Mouse (Mus musculus): ENCODE results near the gene Myzap. TPM values are rescaled to one million over a fixed set of nuclear protein-coding genes. Genes with fewer than 3 reads are reported as not detected.
"Not testable (repeated sequence)": the region's sequence is repeated elsewhere in the genome, so short reads cannot be mapped to it uniquely, and the experiment has no call there.

Myzap gene
- polyA plus RNA-seq, 1 experiment: 2.7 TPM

DNA sequence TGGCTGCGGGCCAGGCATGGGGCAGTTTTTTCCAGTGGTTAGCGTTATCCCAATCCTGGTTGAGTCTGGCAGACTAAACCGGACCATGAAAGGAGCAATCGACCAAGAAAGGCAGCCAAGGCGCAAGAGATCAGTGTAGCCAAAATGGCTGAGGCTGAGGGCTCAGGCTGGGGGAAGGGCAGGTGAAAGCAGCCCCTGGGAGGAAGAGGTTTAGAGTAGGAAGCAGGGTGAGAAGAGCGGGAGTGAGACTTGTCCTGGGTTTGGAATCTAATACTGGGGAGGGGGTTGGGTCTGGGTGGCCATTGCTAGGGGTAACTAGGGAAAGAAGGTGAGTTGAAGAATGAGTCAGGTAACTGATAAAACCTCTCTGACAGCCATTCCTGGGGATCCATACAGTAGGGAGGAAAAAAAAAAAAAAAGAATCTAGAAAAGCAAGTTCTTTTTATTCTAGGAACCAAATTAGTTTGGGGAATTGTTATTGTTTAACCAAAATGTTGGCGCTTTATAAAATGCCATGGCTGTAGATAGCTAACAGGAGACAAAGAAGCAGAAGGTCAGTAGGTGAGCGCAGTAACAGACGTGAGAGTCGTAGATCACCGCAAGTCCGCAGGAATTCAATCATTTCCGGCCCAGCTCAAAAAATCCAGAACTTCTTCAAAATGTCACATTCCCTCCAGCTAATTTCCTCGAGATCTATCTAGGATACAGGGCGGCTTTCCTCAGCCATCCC is 99.7 kb downstream of the Myzap start:
- Histone ChIP-seq H3K36me3 (ENCODE audit: control insufficient read depth, insufficient read depth, low read length, poor library complexity, severe bottlenecking) (no peaks in the 10 kb centered on the region), H3K27me3 (ENCODE audit: control insufficient read depth, insufficient read depth, low read length, poor library complexity, severe bottlenecking) (no peaks in the 10 kb centered on the region), H3K9me3 (replicated peaks; ENCODE audit: control insufficient read depth, insufficient read depth, low read length, poor library complexity, severe bottlenecking) (peaks cover 10% of the 10 kb centered on the region; the same call in 1 of the 2 replicates), H3K4me1 (ENCODE audit: control insufficient read depth, insufficient read depth, low read length) (peaks cover 5% of the 10 kb centered on the region), H3K9ac (ENCODE audit: low read depth, poor library complexity, severe bottlenecking) (peak overlapping the region; percentile 88), H3K4me3 (ENCODE audit: low read depth, low read length) (no peak overlapping the region), H3K27ac (ENCODE audit: insufficient read depth, low read length) (peak overlapping the region; percentile 61)
- TF ChIP-seq CTCF (IDR thresholded peaks at IDR 0.05; ENCODE audit: low read depth, low read length): no peak
- 0 out of 2 replicates have a peak, but pooled peaks have one; percentile 34 for TF ChIP-seq EP300 (IDR thresholded peaks at IDR 0.05; ENCODE audit: insufficient read depth, low read depth, low read length)

DNA sequence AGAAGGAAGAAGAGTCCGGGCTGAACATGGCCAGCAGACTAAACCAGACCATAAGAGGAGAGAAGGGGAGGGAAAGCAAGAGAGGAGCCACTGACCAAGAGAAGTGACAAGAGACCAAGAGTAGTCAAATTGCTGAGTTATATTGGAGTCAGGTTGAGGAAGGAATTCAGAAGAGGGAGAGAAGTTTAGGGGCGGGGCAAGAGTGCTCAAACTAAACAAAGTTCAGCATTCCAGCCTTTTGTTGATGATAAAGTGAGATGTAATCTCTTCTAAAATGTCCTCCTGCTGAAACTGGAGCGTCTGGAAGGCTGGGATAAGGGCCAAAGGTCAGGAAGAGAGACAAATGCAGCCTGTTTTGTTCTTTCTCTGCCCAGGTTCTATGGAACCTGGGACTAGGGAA is 102.1 kb downstream of the Myzap start:
- Histone ChIP-seq H3K27ac (ENCODE audit: insufficient read depth, low read length) (peak overlapping the region; percentile 92), H3K9me3 (replicated peaks; ENCODE audit: control insufficient read depth, insufficient read depth, low read length, poor library complexity, severe bottlenecking) (peaks cover 10% of the 10 kb centered on the region; the same call in 1 of the 2 replicates), H3K4me3 (ENCODE audit: low read depth, low read length) (no peak overlapping the region), H3K27me3 (ENCODE audit: control insufficient read depth, insufficient read depth, low read length, poor library complexity, severe bottlenecking) (no peaks in the 10 kb centered on the region), H3K9ac (ENCODE audit: low read depth, poor library complexity, severe bottlenecking) (peak overlapping the region; percentile 74), H3K4me1 (ENCODE audit: control insufficient read depth, insufficient read depth, low read length) (peaks cover 3% of the 10 kb centered on the region), H3K36me3 (ENCODE audit: control insufficient read depth, insufficient read depth, low read length, poor library complexity, severe bottlenecking) (no peaks in the 10 kb centered on the region)
- TF ChIP-seq POLR2A (IDR thresholded peaks at IDR 0.05; ENCODE audit: insufficient read depth, low read length) (no peak), EP300 (IDR thresholded peaks at IDR 0.05; ENCODE audit: insufficient read depth, low read depth, low read length) (no peak), CTCF (IDR thresholded peaks at IDR 0.05; ENCODE audit: low read depth, low read length) (no peak)

DNA sequence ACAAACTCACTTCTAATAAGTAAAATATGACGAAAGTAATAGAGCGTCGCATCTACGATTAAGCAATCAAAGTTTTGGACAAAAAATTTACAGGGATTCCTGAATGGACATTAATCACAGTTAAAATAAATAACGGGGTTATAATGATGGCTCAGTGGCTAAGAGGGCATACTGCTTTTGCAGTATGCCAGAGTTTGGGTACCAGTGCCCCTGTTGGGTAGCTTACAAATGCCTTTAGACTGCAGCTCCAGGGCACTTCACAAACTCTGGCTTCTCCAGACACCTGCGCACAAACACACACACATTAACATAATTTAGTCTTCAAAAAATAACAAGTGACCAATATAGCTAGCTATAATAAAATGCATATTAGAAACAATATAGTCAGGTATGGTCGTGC is 106.0 kb downstream of the Myzap start:
- no peaks in the 10 kb centered on the region for H3K4me1 ChIP-seq (ENCODE audit: control insufficient read depth, insufficient read depth, low read length)
- no peaks in the 10 kb centered on the region for H3K27me3 ChIP-seq (ENCODE audit: control insufficient read depth, insufficient read depth, low read length, poor library complexity, severe bottlenecking)
- H3K9me3 ChIP-seq (replicated peaks; ENCODE audit: control insufficient read depth, insufficient read depth, low read length, poor library complexity, severe bottlenecking): peaks cover 10% of the 10 kb centered on the region; the same call in 1 of the 2 replicates
- peaks cover 29% of the 10 kb centered on the region for H3K36me3 ChIP-seq (ENCODE audit: control insufficient read depth, insufficient read depth, low read length, poor library complexity, severe bottlenecking)
- no peak overlapping the region for H3K27ac ChIP-seq (ENCODE audit: insufficient read depth, low read length)
- H3K4me3 ChIP-seq (ENCODE audit: low read depth, low read length): no peak overlapping the region
- TF ChIP-seq CTCF (IDR thresholded peaks at IDR 0.05; ENCODE audit: low read depth, low read length) (no peak), EP300 (IDR thresholded peaks at IDR 0.05; ENCODE audit: insufficient read depth, low read depth, low read length) (no peak), POLR2A (IDR thresholded peaks at IDR 0.05; ENCODE audit: insufficient read depth, low read length) (no peak)
- peak overlapping the region; percentile 99; the same call in 1 of the 2 replicates for H3K9ac ChIP-seq (ENCODE audit: low read depth, poor library complexity, severe bottlenecking)

DNA sequence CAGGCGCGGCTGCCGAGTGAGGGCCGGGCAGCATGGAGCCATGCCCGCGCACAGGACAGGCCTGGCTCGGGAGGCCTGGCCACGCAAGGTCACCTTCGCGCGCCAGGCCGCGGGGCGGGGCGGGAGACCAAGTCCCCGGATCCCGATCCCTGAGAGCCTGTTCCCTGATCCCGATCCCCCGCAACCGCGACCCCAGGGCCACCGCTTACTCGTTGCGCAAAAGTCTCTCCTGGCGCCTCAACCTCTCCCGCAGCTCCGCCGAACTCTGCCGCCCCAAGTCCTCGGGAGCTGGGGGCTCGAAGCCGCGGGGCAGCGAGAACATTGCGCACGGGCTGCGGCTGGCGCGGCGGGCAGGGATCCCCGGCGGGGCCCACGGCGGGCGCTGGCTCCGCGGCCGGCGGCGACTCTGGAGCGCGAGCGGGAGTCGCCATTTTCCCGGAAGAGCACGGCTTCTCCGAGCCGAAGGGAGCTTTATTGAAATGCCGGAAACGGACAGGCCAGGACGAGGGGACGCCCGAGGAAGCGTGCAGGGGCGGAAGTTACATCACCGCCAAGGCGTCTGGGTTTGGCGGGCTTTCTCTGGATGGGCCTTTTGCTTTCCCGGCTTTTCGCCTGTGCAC is 106.6 kb downstream of the Myzap start, which contains the start of gene Polr2m:
Gene Polr2m, minus strand, starts transcription at position 461 of the 620 bp plus-strand sequence.
- no peaks in the 10 kb centered on the region for H3K27me3 ChIP-seq (ENCODE audit: control insufficient read depth, insufficient read depth, low read length, poor library complexity, severe bottlenecking)
- TF ChIP-seq EP300 (IDR thresholded peaks at IDR 0.05; ENCODE audit: insufficient read depth, low read depth, low read length): 0 out of 2 replicates have a peak, but pooled peaks have one; percentile 28
- TF ChIP-seq POLR2A (IDR thresholded peaks at IDR 0.05; ENCODE audit: insufficient read depth, low read length): no peak
- H3K4me1 ChIP-seq (ENCODE audit: control insufficient read depth, insufficient read depth, low read length): no peaks in the 10 kb centered on the region
- H3K27ac ChIP-seq (ENCODE audit: insufficient read depth, low read length): peak within 1 kb of the TSS; percentile 63
- H3K9me3 ChIP-seq (replicated peaks; ENCODE audit: control insufficient read depth, insufficient read depth, low read length, poor library complexity, severe bottlenecking): peaks cover 10% of the 10 kb centered on the region; the same call in 1 of the 2 replicates
- peak within 1 kb of the TSS; percentile 99 for H3K9ac ChIP-seq (ENCODE audit: low read depth, poor library complexity, severe bottlenecking)
- H3K4me3 ChIP-seq (ENCODE audit: low read depth, low read length): peak within 1 kb of the TSS; percentile 96
- peaks cover 35% of the 10 kb centered on the region for H3K36me3 ChIP-seq (ENCODE audit: control insufficient read depth, insufficient read depth, low read length, poor library complexity, severe bottlenecking)

DNA sequence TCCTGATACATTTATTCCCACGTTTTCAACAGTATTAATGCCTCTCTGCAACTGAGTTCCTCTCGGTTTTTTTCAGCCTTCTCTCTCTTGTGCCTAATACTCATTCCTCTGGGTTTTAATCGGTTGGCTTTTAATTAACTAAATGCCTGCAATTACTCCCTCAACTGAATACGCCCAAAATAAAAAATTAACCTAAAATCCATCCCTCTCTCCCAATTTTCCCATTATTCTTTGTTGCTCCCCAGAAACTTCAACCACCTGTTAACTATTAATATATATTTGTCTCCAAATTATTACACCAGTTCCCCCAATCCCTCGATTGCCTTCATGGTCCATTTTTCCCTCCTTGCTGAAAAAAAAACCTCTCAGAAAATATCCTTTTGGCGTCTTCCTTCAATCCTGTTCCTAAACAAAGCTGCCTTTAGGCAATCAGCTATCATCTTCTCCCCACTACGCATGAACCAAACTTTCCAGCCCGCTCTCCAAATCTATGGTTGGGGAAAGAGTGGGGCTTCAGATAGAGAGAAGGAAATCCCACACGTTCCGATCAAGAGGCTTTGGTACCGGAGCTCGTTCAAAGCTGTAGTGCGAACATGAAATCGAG is 107.2 kb downstream of the Myzap start:
- TF ChIP-seq EP300 (IDR thresholded peaks at IDR 0.05; ENCODE audit: insufficient read depth, low read depth, low read length) (no peak), CTCF (IDR thresholded peaks at IDR 0.05; ENCODE audit: low read depth, low read length) (no peak), POLR2A (IDR thresholded peaks at IDR 0.05; ENCODE audit: insufficient read depth, low read length) (no peak)
- Histone ChIP-seq H3K27ac (ENCODE audit: insufficient read depth, low read length) (peak overlapping the region; percentile 63), H3K36me3 (ENCODE audit: control insufficient read depth, insufficient read depth, low read length, poor library complexity, severe bottlenecking) (peaks cover 41% of the 10 kb centered on the region), H3K27me3 (ENCODE audit: control insufficient read depth, insufficient read depth, low read length, poor library complexity, severe bottlenecking) (no peaks in the 10 kb centered on the region), H3K4me1 (ENCODE audit: control insufficient read depth, insufficient read depth, low read length) (no peaks in the 10 kb centered on the region), H3K4me3 (ENCODE audit: low read depth, low read length) (peak overlapping the region; percentile 96), H3K9ac (ENCODE audit: low read depth, poor library complexity, severe bottlenecking) (peak overlapping the region; percentile 99), H3K9me3 (replicated peaks; ENCODE audit: control insufficient read depth, insufficient read depth, low read length, poor library complexity, severe bottlenecking) (peaks cover 10% of the 10 kb centered on the region; the same call in 1 of the 2 replicates)

DNA sequence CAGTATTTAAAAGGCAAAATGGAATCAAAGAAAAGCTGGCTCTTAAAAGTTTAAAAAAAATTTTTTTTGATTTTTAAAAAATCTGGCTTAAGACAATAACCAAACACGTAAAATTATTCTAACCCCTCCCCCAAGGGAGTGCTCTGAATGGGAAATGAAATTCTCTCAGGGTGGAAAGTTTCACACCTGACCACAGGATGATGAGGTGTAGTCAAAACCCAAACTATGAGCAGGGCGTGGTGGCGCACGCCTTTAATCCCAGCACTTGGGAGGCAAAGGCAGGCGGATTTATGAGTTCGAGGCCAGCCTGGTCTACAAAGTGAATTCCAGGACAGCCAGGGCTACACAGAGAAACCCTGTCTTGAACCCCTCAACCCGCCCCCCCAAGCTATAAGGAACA is 108.3 kb downstream of the Myzap start:
- peaks cover 52% of the 10 kb centered on the region for H3K36me3 ChIP-seq (ENCODE audit: control insufficient read depth, insufficient read depth, low read length, poor library complexity, severe bottlenecking)
- H3K9ac ChIP-seq (ENCODE audit: low read depth, poor library complexity, severe bottlenecking): peak overlapping the region; percentile 99

More for the DNA sequence above, 108.3 kb downstream of the Myzap start:
- H3K4me1 ChIP-seq (ENCODE audit: control insufficient read depth, insufficient read depth, low read length); H3K4me3 ChIP-seq (ENCODE audit: low read depth, low read length); H3K27me3 ChIP-seq (ENCODE audit: control insufficient read depth, insufficient read depth, low read length, poor library complexity, severe bottlenecking); H3K27ac ChIP-seq (ENCODE audit: insufficient read depth, low read length); H3K9me3 ChIP-seq (replicated peaks; ENCODE audit: control insufficient read depth, insufficient read depth, low read length, poor library complexity, severe bottlenecking): not testable (repeated sequence)
